Mouse (Mus musculus): ENCODE measurements around the gene Ccdc151. TPM values are rescaled to one million over a fixed set of nuclear protein-coding genes. Genes with fewer than 3 reads are reported as not detected.

Ccdc151 gene
- total RNA-seq (2023): not detected

GRCm38 (mm10) chr9:22002194-22003162 lies at the start of gene Ccdc151, which contains the start of gene Prkcsh:
Gene Ccdc151 (minus strand): TSS chr9:22002634.
Gene Prkcsh (plus strand): TSS chr9:22002806.

GRCm38 (mm10) chr9:22051958-22052254 lies 49.5 kb upstream of the Ccdc151 start, which contains the start of gene Elavl3:
Gene Elavl3 (minus strand): TSS chr9:22052023.

GRCm38 (mm10) chr9:21989230-21990110 lies 13.0 kb downstream of the Ccdc151 start, which contains the start of gene Rgl3:
Gene Rgl3 (minus strand): TSS chr9:21989446.

GRCm38 (mm10) chr9:21963417-21963816 lies 39.0 kb downstream of the Ccdc151 start, which contains the start of gene Epor:
Gene Epor (minus strand): TSS chr9:21963506.

GRCm38 (mm10) chr9:21955570-21956281 lies 46.7 kb downstream of the Ccdc151 start, which contains the start of gene Swsap1:
Gene Swsap1 (plus strand): TSS chr9:21955755.

Other genes with a start within 250 kb of the Ccdc151 start
- gene Spc24, start 242.3 kb downstream of the Ccdc151 start, total RNA-seq (2023): 2.7 TPM
- not detected for gene Kank2, start 203.9 kb downstream of the Ccdc151 start, total RNA-seq (2023)
- not detected for gene Angptl8, start 167.1 kb downstream of the Ccdc151 start, total RNA-seq (2023)
- 7.0 TPM for gene Dock6, start 150.0 kb downstream of the Ccdc151 start, total RNA-seq (2023)
- 10.0 TPM for gene Rab3d, start 84.4 kb downstream of the Ccdc151 start, total RNA-seq (2023)
- not detected for gene Ccdc159, start 75.2 kb downstream of the Ccdc151 start, total RNA-seq (2023)
- gene Tmem205, start 75.1 kb downstream of the Ccdc151 start, total RNA-seq (2023): not detected
- gene Plppr2, start 65.6 kb downstream of the Ccdc151 start, total RNA-seq (2023): 0.31 TPM
- gene Swsap1, start 46.9 kb downstream of the Ccdc151 start, total RNA-seq (2023): 7.4 TPM
- not detected for gene Epor, start 39.1 kb downstream of the Ccdc151 start, total RNA-seq (2023)
- not detected for gene Rgl3, start 13.2 kb downstream of the Ccdc151 start, total RNA-seq (2023)
- 93.5 TPM for gene Prkcsh, start 172 bp upstream of the Ccdc151 start, total RNA-seq (2023)
- 0.18 TPM for gene Elavl3, start 49.4 kb upstream of the Ccdc151 start, total RNA-seq (2023)
- gene Gm49318, start 68.6 kb upstream of the Ccdc151 start, total RNA-seq (2023): not detected
- 28.6 TPM for gene Zfp653, start 68.7 kb upstream of the Ccdc151 start, total RNA-seq (2023)
- gene Ecsit, start 82.8 kb upstream of the Ccdc151 start, total RNA-seq (2023): 26.7 TPM
- gene Cnn1, start 96.6 kb upstream of the Ccdc151 start, total RNA-seq (2023): not detected
- gene Elof1, start 114.5 kb upstream of the Ccdc151 start, total RNA-seq (2023): 25.6 TPM
- 239 TPM for gene Acp5, start 133.1 kb upstream of the Ccdc151 start, total RNA-seq (2023)
- gene Pigyl, start 154.2 kb upstream of the Ccdc151 start, total RNA-seq (2023): 12.7 TPM
- gene Zfp872, start 185.5 kb upstream of the Ccdc151 start, total RNA-seq (2023): not detected
- gene Zfp809, start 223.1 kb upstream of the Ccdc151 start, total RNA-seq (2023): 39.3 TPM

All from CD8-positive naive resting alpha-beta T cell, adult 57 days (primary cell).